Mouse (Mus musculus) embryonic fibroblast, embryonic 13.5 days (primary cell): Measurements from ENCODE around the gene Il17re. TPM values are rescaled to one million over a fixed set of nuclear protein-coding genes. Genes with fewer than 3 reads are reported as not detected.
A peak's percentile ranks its signal among the peaks of the same experiment; 100 is the strongest.

Experiments used
- H3K27ac ChIP-seq: 2 replicates; pipeline ENCODE4 v1.5.1; 2012; ENCODE audit warnings: low read length, control low read depth, inconsistent platforms; ENCODE audit not compliant: insufficient read depth
- H3K4me1 ChIP-seq: 2 replicates; pipeline ENCODE4 v1.6.1; 2011; ENCODE audit warnings: low read length; ENCODE audit not compliant: control insufficient read depth, insufficient read depth
- H3K4me3 ChIP-seq: 2 replicates; pipeline ENCODE4 v1.5.1; 2011; ENCODE audit warnings: mild to moderate bottlenecking, control low read depth, low read length; ENCODE audit not compliant: insufficient read depth
- CTCF ChIP-seq: IDR thresholded peaks from 2 replicates; pipeline ENCODE4 v1.5.1; 2011; ENCODE audit warnings: mild to moderate bottlenecking, control low read depth, low read length, moderate library complexity, borderline replicate concordance; ENCODE audit not compliant: insufficient read depth
- POLR2A ChIP-seq: IDR thresholded peaks from 2 replicates; pipeline ENCODE4 v1.6.1; 2011; ENCODE audit warnings: low read depth, mild to moderate bottlenecking, control low read depth, low read length, moderate library complexity
- polyA plus RNA-seq: library from polyadenylated mRNA; stranded (reverse); fragments of >200 nt; gene quantifications from 2 replicates; pipeline ENCODE4 v1.2.4, GENCODE M21; 2011; ENCODE audit warnings: low read depth; ENCODE audit not compliant: missing spikeins, insufficient read length

Gene Il17re
- polyA plus RNA-seq, 1 experiment, result not detected

GRCm38 (mm10) chr6:113480555-113481373 is 22.5 kb downstream of the Il17re start:
- peaks cover 6% of the 10 kb centered on the region for H3K4me1 ChIP-seq
- peak overlapping the region; percentile 65; the same call in 1 of the 2 replicates for H3K27ac ChIP-seq
- TF ChIP-seq POLR2A (no peak), CTCF (no peak)
- no peak overlapping the region for H3K4me3 ChIP-seq

- Histone ChIP-seq H3K27ac (no peak overlapping the region), H3K4me3 (peak overlapping the region; percentile 43), H3K4me1 (peaks cover 16% of the 10 kb centered on the region)
- TF ChIP-seq POLR2A (no peak), CTCF (0 out of 2 replicates have a peak, but pooled peaks have one; percentile 7)
These were observed 24.3 kb downstream of the Il17re start for GRCm38 (mm10) chr6:113482477-113483099.

- Histone ChIP-seq H3K27ac (peak within 1 kb of the TSS; percentile 70), H3K4me3 (peak within 1 kb of the TSS; percentile 71), H3K4me1 (peaks cover 18% of the 10 kb centered on the region)
- 0 out of 2 replicates have a peak, but pooled peaks have one; percentile 36 for TF ChIP-seq POLR2A
- TF ChIP-seq CTCF, result no peak
These were observed 24.9 kb downstream of the Il17re start, which contains the start of gene Creld1 for GRCm38 (mm10) chr6:113483100-113483615. Gene Creld1 (plus strand): TSS chr6:113483297.

- no peak for TF ChIP-seq CTCF
- TF ChIP-seq POLR2A, result no peak
- Histone ChIP-seq H3K4me3 (peak overlapping the region; percentile 71), H3K4me1 (peaks cover 18% of the 10 kb centered on the region), H3K27ac (peak overlapping the region; percentile 70)
These were observed 25.4 kb downstream of the Il17re start for GRCm38 (mm10) chr6:113483729-113484128.

- TF ChIP-seq POLR2A (no peak), CTCF (no peak)
- Histone ChIP-seq H3K27ac (peak overlapping the region; percentile 84), H3K4me3 (no peak overlapping the region), H3K4me1 (peaks cover 11% of the 10 kb centered on the region)
These were observed 28.9 kb downstream of the Il17re start for GRCm38 (mm10) chr6:113487125-113487576.

GRCm38 (mm10) chr6:113489410-113489809 is 31.1 kb downstream of the Il17re start:
- TF ChIP-seq CTCF, result no peak
- TF ChIP-seq POLR2A, result no peak
- Histone ChIP-seq H3K27ac (no peak overlapping the region), H3K4me3 (no peak overlapping the region), H3K4me1 (peaks cover 11% of the 10 kb centered on the region)

GRCm38 (mm10) chr6:113492101-113492864 is 34.0 kb downstream of the Il17re start:
- Histone ChIP-seq H3K4me3 (no peak overlapping the region), H3K27ac (no peak overlapping the region), H3K4me1 (peaks cover 4% of the 10 kb centered on the region)
- TF ChIP-seq POLR2A, result no peak
- no peak for TF ChIP-seq CTCF

GRCm38 (mm10) chr6:113494258-113494788 is 36.0 kb downstream of the Il17re start:
- no peak overlapping the region for H3K27ac ChIP-seq
- H3K4me3 ChIP-seq, result peak overlapping the region; percentile 6; the same call in 1 of the 2 replicates
- H3K4me1 ChIP-seq, result no peaks in the 10 kb centered on the region
- TF ChIP-seq CTCF (peak; percentile 77), POLR2A (0 out of 2 replicates have a peak, but pooled peaks have one; percentile 40)

GRCm38 (mm10) chr6:113495071-113495675 is 36.9 kb downstream of the Il17re start:
- TF ChIP-seq POLR2A, result no peak
- no peak for TF ChIP-seq CTCF
- H3K27ac ChIP-seq, result no peak overlapping the region
- no peaks in the 10 kb centered on the region for H3K4me1 ChIP-seq
- no peak overlapping the region for H3K4me3 ChIP-seq
